Mouse (Mus musculus): ENCODE measurements at regions not wholly inside any gene's neighbourhood (a gene's known extent, or its start where the extent isn't known, plus 50 kb on each side); places are given as distances from the start of the nearest gene placed in this dataset.

- TF ChIP-seq CTCF (IDR thresholded peaks at IDR 0.05; ENCODE audit: borderline replicate concordance, insufficient read depth, low read depth, low read length) (no peak), POLR2A (IDR thresholded peaks at IDR 0.05; ENCODE audit: borderline replicate concordance, insufficient read depth, low read length) (no peak)
These were observed 182.8 kb upstream of the Tas2r134 start for GRCm38 (mm10) chr2:51444386-51445080.
